Mouse (Mus musculus): Measurements from ENCODE around the gene Zfp771. TPM values are rescaled to one million over a fixed set of nuclear protein-coding genes. Genes with fewer than 3 reads are reported as not detected.

Gene Zfp771
- polyA plus RNA-seq, 1 experiment from 2014 or later: 37.0 TPM

DNA sequence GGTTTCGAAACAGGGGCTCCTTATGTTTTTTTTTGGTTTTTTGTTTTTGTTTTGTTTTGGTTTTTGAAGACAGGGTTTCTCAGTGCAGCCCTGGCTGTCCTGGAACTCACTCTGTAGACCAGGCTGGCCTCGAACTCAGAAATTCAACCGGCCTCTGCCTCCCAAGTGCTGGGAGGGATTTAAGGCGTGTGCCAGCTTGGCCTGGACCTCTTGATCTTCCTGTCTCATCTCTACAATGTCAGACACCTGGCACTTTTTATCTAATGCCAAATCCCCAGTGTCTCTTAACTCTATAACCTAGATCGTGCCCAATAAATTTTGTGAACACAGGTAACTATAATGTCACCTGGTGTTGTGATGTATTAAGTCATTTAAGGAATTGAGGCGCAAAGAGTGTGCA, 9.3 kb downstream of the Zfp771 start:
- no peak for DNase-seq (ENCODE audit: low spot score)

- peak; percentile 99 for DNase-seq (ENCODE audit: low spot score)
Measured at GRCm38 (mm10) chr7:127253821-127254769, 10.0 kb downstream of the Zfp771 start.

- DNase-seq (ENCODE audit: low spot score): no peak
Measured at GRCm38 (mm10) chr7:127255008-127255407, 10.9 kb downstream of the Zfp771 start.

GRCm38 (mm10) chr7:127255965-127256364, 11.9 kb downstream of the Zfp771 start:
- no peak for DNase-seq (ENCODE audit: low spot score)

- DNase-seq (ENCODE audit: low spot score): no peak
Measured at GRCm38 (mm10) chr7:127256518-127256917, 12.4 kb downstream of the Zfp771 start.

DNA sequence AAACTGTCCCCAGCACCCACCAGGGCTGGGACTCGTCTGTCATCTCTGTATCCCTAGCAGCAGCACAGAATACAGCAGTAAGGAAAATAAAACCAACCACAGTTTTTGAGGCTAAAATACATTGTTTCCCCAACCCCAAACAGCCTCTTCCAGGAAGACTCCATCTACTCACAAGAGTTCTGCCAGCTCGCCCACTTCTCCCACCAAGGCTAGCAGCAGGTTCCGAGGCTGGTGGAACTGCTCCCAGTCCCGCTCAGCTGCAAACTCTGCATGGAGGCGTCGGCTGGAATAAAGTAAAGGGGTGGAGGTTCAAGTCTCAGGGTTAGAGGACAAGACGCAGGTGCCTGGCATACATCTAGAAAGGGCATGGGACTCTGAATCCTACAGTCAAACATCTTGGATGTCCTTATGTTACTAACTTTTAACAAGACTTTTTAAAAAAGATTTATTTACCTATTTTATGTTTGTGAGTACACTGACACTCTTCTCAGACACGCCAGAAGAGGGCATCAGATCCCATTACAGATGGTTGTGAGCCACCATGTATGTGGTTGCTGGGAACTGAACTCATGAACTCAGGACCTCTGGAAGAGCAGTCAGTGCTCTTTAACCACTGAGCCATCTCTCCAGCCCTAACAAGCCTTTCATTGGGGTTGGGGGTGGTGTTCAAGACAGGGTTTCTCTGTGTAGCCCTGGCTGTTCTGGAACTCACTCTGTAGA, 15.3 kb downstream of the Zfp771 start:
- no peak for DNase-seq (ENCODE audit: low spot score)

DNA sequence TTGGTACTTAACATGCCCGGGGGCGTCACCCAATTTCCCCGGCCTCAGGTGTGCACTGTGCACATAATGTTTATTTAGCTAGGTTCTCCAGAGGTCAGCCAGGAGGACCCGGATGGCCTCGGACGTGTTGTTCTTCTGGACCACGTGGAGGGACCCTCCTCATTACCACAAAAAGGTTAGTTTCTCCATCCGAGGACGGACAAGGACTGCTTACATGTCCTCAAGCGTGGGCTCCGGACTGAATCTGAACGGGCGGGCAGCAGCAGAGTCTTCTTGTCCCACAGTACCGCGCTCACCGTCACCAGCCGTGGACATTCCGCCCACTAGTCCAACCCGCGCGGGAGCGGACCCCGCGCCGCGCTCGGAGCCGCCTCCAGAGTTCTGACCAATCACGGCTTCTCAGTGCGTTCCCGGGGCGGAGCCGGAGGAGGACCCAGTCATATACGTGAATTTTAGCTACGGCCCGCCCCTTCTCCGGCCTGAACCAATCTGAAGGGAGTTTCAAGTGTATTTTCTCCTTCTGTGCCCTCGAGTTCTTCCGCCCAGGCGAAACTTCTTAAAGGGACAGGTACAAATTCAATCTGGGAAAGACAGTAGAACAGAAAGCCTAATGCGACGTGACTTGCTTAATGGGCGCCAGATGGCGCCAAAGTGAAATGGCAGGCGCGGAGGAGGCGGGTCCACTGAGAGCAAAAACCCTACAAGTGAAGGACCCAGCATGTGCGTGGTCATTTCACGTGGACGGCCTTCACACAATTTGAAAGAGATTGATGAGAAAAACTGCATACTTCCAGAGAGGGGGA, 16.4 kb downstream of the Zfp771 start, which contains the start of gene Dctpp1:
TSS of gene Dctpp1 (minus strand) at position 401 of the 803 bp plus-strand sequence.
- DNase-seq (ENCODE audit: low spot score): peak; percentile 98

- no peak for DNase-seq (ENCODE audit: low spot score)
Measured at GRCm38 (mm10) chr7:127262218-127262961, 18.3 kb downstream of the Zfp771 start.

GRCm38 (mm10) chr7:127263526-127263925, 19.5 kb downstream of the Zfp771 start:
- no peak for DNase-seq (ENCODE audit: low spot score)

- no peak for DNase-seq (ENCODE audit: low spot score)
Measured at GRCm38 (mm10) chr7:127270256-127270655, 26.2 kb downstream of the Zfp771 start.

DNA sequence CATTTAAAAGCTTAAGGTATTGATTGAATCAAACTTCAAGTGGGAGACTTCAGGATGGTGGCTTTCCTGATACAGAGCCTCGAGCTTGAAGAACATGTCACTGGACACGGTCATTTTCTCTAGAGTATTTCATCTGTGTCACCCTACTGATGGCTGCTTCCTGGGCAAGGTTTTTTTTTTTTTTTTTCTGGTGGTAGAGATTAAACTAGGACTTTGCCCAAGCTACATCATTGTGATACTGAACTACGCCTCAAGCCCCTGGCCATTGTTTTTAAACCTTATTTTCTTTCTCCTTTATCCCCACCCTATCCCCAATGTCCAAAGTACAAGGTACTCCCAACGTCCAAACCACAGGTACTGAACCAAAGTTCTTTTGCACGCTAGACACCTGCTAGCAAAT, 26.6 kb downstream of the Zfp771 start:
- no peak for DNase-seq (ENCODE audit: low spot score)

- DNase-seq (ENCODE audit: low spot score): no peak
Measured at GRCm38 (mm10) chr7:127271093-127271492, 27.0 kb downstream of the Zfp771 start.

DNA sequence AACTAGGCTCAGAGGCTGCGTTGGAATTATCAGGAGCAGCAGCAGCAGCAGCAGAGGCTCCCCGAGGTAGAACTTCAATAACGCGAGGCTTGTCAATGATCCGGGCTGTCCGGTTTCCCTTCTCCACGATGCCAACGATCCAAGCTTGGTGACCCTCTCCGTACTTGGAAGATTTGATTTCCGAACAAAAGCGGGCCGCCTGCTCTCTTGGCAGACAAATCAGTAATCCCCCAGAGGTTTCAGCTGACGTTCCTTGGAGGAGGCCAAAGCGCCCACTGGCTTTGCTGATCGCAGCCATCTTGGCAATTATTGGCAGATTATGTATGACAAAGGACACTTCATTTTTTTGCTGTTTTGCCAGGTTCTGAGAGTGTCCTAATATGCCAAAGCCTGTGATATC, 28.5 kb downstream of the Zfp771 start:
- no peak for DNase-seq (ENCODE audit: low spot score)

DNA sequence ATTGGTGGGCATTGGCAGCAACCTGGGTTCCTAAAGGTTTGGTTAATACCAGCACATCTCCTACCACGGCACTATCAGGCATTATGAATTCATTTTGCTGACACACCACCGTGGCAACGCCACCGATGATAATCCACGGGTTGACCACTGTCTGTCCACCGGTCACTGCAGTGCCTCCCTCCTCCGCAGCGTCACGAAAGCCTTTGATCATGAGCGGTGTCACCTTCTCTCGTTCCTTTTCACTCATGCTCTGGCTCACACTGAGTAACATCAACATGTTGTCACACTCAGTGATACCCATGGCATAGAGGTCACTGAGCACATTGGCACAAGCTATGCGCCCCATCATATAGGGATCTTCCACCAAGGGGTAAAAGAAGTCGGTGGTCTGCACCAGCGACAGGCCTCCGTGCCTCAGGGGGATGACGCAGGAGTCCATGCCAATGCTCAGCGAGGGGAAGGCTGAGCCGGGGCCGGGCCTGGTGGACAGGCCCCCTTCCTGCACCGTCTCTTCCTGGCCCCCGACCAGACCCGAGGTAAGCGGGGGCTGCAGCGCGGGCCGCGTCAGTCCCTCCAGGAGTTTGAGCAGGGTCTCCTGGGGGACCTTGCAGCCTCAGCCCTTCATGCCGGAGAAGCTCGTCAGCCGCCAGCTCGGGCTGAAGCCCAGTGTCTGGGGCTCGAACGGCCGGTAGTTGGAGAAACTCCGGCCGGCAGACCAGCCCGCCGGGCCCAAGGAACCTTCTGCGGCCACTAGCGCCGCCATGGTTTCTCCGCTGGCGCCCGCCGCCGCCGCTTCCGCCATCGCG, 29.2 kb downstream of the Zfp771 start:
- no peak for DNase-seq (ENCODE audit: low spot score)

DNA sequence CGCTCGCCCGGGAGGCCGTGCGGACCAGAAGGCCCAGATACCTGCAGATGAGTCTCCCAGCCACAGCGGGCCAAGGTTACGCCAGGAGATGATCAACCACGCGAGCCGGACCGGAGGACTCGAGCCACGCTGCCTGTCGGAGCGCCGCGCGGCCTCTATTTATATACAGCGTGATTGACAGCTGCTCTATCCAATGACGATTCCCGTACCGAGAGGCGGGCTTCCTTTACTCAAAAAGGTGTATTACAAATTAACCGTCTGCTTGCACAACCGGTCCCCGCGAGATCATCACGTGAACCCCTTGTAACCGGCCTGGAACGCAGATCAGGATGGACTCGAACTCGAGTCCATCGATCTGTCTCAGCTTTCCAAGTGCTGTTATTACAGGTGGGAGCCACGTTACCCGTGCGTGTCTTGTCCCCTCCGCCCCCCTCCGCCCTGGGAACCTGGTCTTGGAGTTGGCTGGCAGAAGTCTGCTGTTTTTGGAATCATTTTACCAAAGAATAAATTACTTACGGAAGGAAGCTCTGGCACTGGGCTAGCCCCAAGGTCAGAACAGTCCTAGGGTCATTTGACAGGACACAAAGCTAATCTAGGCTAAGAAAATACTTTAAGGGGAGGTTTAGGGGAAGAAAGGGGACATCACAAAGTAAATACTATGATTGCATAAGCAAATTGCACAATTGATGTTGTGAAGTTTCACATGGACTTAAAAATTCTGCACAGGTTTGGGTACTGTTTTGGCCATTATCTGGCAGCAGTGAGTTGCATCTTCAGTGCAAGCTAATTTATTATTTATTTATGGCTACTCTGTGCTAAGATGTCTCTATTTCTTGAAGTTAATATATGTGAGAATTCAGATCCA, 30.1 kb downstream of the Zfp771 start, which contains the start of gene Sephs2:
TSS of gene Sephs2 (minus strand) at position 131 of the 865 bp plus-strand sequence.
- DNase-seq (ENCODE audit: low spot score): peak; percentile 95

- no peak for DNase-seq (ENCODE audit: low spot score)
Measured at GRCm38 (mm10) chr7:127276519-127276961, 32.5 kb downstream of the Zfp771 start.

DNA sequence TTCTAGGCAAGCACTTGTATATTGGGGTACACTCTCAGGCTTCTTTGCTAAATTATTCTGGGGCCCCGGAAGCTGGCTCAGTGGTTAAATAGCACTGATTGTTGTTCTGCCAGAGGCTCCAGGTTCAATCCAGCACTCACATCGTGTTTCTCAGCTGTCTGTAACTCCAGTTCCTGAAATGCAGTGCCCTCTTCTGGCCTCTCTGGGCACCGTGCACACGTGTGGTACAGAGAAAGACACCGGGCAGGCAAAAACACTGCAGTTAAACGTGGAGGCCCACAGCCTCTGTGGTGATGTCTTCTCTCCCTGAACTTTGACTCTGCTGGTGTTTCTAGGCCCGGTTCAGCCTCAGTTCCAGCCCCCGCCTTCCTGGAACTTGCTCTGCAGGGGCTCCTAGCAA, 34.2 kb downstream of the Zfp771 start:
- DNase-seq (ENCODE audit: low spot score): peak; percentile 84

- DNase-seq (ENCODE audit: low spot score): peak; percentile 70
Measured at GRCm38 (mm10) chr7:127280092-127280491, 36.0 kb downstream of the Zfp771 start.

DNA sequence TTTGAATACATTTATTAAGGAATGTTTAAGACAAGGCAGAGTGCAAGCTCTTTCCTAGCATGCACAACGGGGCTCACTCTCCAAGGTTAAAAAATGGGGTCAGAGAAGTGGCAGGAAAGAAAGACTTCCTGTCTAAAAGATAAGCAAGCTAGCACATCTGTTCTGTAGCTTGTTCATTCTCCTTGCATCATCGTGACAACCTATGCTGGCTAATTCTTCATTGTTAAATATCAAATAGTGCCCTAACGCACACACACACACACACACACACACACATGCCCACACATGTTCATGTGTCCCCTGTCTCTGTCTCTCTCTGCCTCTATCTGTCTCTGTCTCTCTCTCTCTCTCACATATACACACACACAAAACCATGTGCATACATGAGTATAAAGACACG, 37.0 kb downstream of the Zfp771 start:
- DNase-seq (ENCODE audit: low spot score): peak; percentile 60

Measured in thymus, postnatal 0 days (tissue).